Mouse (Mus musculus): ENCODE measurements around the gene Mobp. TPM values are rescaled to one million over a fixed set of nuclear protein-coding genes. Genes with fewer than 3 reads are reported as not detected.

Gene Mobp
- total and polyA plus RNA-seq, 2 experiments from 2014 or later: 0.18 TPM; not detected in 1

- no peak for DNase-seq
- Histone ChIP-seq H3K4me3 (ENCODE audit: low read depth, low read length) (no peak overlapping the region), H3K9me3 (ENCODE audit: low read length) (no peaks in the 10 kb centered on the region), H3K9ac (no peak overlapping the region), H3K36me3 (ENCODE audit: insufficient read depth) (peaks cover 40% of the 10 kb centered on the region), H3K4me2 (ENCODE audit: low read depth) (no peak overlapping the region), H3K27ac (ENCODE audit: low read depth, low read length) (no peak overlapping the region), H3K4me1 (ENCODE audit: insufficient read depth) (no peaks in the 10 kb centered on the region), H3K27me3 (ENCODE audit: insufficient read depth, low read length) (no peaks in the 10 kb centered on the region)
- ATAC-seq: no peak
- TF ChIP-seq CTCF (IDR thresholded peaks at IDR 0.05; ENCODE audit: low read depth): no peak
- WGBS: 88% methylated on average over 13 of the region's 13 CpGs
Observed at GRCm38 (mm10) chr9:120134529-120135160, 14.9 kb upstream of the Mobp start.

DNA sequence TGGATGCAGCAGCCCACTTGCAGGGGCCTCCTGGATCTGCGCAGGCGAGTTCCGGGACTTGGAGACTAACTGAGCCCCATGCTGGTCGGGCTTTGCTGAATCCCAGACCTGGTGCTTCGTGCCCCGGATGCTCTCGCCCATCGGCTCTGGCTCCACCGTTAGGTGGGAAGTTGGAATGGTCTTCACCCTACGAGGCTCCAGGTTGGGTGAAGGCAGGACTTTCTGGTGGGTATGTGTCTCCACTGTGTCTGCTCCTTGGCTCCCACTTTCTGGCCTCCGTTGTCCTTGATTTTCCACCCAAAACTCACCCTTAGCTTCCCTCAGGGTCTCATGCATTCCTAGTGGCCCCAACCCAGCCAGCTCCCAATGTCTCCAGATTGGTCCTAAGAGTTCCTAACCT is 14.1 kb upstream of the Mobp start:
- 89% methylated on average over 11 of the region's 11 CpGs for WGBS
- Histone ChIP-seq H3K27me3 (ENCODE audit: insufficient read depth, low read length) (no peaks in the 10 kb centered on the region), H3K27ac (ENCODE audit: low read depth, low read length) (no peak overlapping the region), H3K4me2 (ENCODE audit: low read depth) (no peak overlapping the region), H3K9me3 (ENCODE audit: low read length) (no peaks in the 10 kb centered on the region), H3K9ac (no peak overlapping the region), H3K4me1 (ENCODE audit: insufficient read depth) (no peaks in the 10 kb centered on the region), H3K36me3 (ENCODE audit: insufficient read depth) (peaks cover 32% of the 10 kb centered on the region), H3K4me3 (ENCODE audit: low read depth, low read length) (no peak overlapping the region)
- no peak for DNase-seq
- no peak for ATAC-seq
- no peak for TF ChIP-seq CTCF (IDR thresholded peaks at IDR 0.05; ENCODE audit: low read depth)

- DNase-seq (peak; percentile 92), ATAC-seq (peak; percentile 93)
- TF ChIP-seq CTCF (IDR thresholded peaks at IDR 0.05; ENCODE audit: low read depth): peak; percentile 97
- Histone ChIP-seq H3K9ac (no peak overlapping the region), H3K4me3 (ENCODE audit: low read depth, low read length) (no peak overlapping the region), H3K9me3 (ENCODE audit: low read length) (no peaks in the 10 kb centered on the region), H3K27me3 (ENCODE audit: insufficient read depth, low read length) (no peaks in the 10 kb centered on the region), H3K36me3 (ENCODE audit: insufficient read depth) (no peaks in the 10 kb centered on the region), H3K4me2 (ENCODE audit: low read depth) (no peak overlapping the region), H3K27ac (ENCODE audit: low read depth, low read length) (no peak overlapping the region), H3K4me1 (ENCODE audit: insufficient read depth) (no peaks in the 10 kb centered on the region)
- 5% methylated on average over 4 of the region's 4 CpGs for WGBS
Observed at GRCm38 (mm10) chr9:120140652-120141051, 8.9 kb upstream of the Mobp start.

- no peak for DNase-seq
- 84% methylated on average over 13 of the region's 13 CpGs for WGBS
Observed at GRCm38 (mm10) chr9:120144474-120144873, 5.0 kb upstream of the Mobp start.

DNA sequence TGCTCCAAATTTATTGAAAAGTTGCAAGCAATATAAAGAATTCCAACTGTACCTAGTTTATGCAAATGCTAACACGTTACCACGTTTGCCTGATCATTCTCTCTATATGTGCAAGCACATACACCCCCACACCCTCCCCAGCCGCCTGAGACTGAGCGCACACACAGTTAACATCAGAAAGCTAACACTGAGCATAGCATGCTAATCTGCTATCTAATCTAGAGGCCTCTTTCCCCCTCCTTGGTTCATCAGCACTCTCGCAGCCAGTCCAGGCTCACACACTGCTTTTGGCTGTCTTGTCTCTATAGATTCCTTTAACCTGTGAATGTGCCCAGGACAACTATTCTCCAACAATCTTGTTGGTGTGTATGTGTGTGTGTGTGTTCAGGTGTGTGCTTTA is 1.6 kb downstream of the Mobp start:
- no peak overlapping the region for H3K27ac ChIP-seq (ENCODE audit: low read depth, low read length)
- H3K9ac ChIP-seq: no peak overlapping the region
- H3K9me3 ChIP-seq (ENCODE audit: low read length): no peaks in the 10 kb centered on the region
- no peak overlapping the region for H3K4me3 ChIP-seq (ENCODE audit: low read depth, low read length)
- DNase-seq (no peak), ATAC-seq (no peak)
- no peak overlapping the region for H3K4me2 ChIP-seq (ENCODE audit: low read depth)
- WGBS: 76% methylated on average over 5 of the region's 5 CpGs
- TF ChIP-seq CTCF (IDR thresholded peaks at IDR 0.05; ENCODE audit: low read depth): no peak
- no peaks in the 10 kb centered on the region for H3K27me3 ChIP-seq (ENCODE audit: insufficient read depth, low read length)
- H3K36me3 ChIP-seq (ENCODE audit: insufficient read depth): no peaks in the 10 kb centered on the region
- H3K4me1 ChIP-seq (ENCODE audit: insufficient read depth): no peaks in the 10 kb centered on the region

More at GRCm38 (mm10) chr9:120144474-120144873, 5.0 kb upstream of the Mobp start:
- no peak overlapping the region for H3K27ac ChIP-seq (ENCODE audit: low read depth, low read length)
- H3K4me3 ChIP-seq (ENCODE audit: low read depth, low read length): no peak overlapping the region
- no peaks in the 10 kb centered on the region for H3K9me3 ChIP-seq (ENCODE audit: low read length)
- no peak overlapping the region for H3K9ac ChIP-seq
- H3K36me3 ChIP-seq (ENCODE audit: insufficient read depth): no peaks in the 10 kb centered on the region
- no peaks in the 10 kb centered on the region for H3K27me3 ChIP-seq (ENCODE audit: insufficient read depth, low read length)
- H3K4me2 ChIP-seq (ENCODE audit: low read depth): no peak overlapping the region
- TF ChIP-seq CTCF (IDR thresholded peaks at IDR 0.05; ENCODE audit: low read depth): no peak
- H3K4me1 ChIP-seq (ENCODE audit: insufficient read depth): no peaks in the 10 kb centered on the region
- ATAC-seq: no peak

GRCm38 (mm10) chr9:120151906-120152399 is 2.4 kb downstream of the Mobp start:
- no peaks in the 10 kb centered on the region for H3K27me3 ChIP-seq (ENCODE audit: insufficient read depth, low read length)
- H3K27ac ChIP-seq (ENCODE audit: low read depth, low read length): no peak overlapping the region
- no peaks in the 10 kb centered on the region for H3K36me3 ChIP-seq (ENCODE audit: insufficient read depth)
- WGBS: 80% methylated on average over 12 of the region's 12 CpGs
- no peak for TF ChIP-seq CTCF (IDR thresholded peaks at IDR 0.05; ENCODE audit: low read depth)
- H3K4me3 ChIP-seq (ENCODE audit: low read depth, low read length): no peak overlapping the region
- no peak overlapping the region for H3K4me2 ChIP-seq (ENCODE audit: low read depth)
- no peak for DNase-seq
- no peaks in the 10 kb centered on the region for H3K9me3 ChIP-seq (ENCODE audit: low read length)
- no peaks in the 10 kb centered on the region for H3K4me1 ChIP-seq (ENCODE audit: insufficient read depth)
- H3K9ac ChIP-seq: no peak overlapping the region
- no peak for ATAC-seq

- no peak for DNase-seq
- Histone ChIP-seq H3K4me2 (ENCODE audit: low read depth) (no peak overlapping the region), H3K27ac (ENCODE audit: low read depth, low read length) (no peak overlapping the region), H3K27me3 (ENCODE audit: insufficient read depth, low read length) (no peaks in the 10 kb centered on the region), H3K9ac (no peak overlapping the region), H3K36me3 (ENCODE audit: insufficient read depth) (no peaks in the 10 kb centered on the region), H3K4me3 (ENCODE audit: low read depth, low read length) (no peak overlapping the region), H3K4me1 (ENCODE audit: insufficient read depth) (no peaks in the 10 kb centered on the region), H3K9me3 (ENCODE audit: low read length) (no peaks in the 10 kb centered on the region)
- whole genome bisulfite sequencing: 42% methylated on average over 4 of the region's 4 CpGs
- no peak for ATAC-seq
- TF ChIP-seq CTCF (IDR thresholded peaks at IDR 0.05; ENCODE audit: low read depth): no peak
Observed at GRCm38 (mm10) chr9:120158047-120158446, 8.5 kb downstream of the Mobp start.

All from forebrain, postnatal 0 days (tissue).